Mouse (Mus musculus): ENCODE results near the gene Cox4i1. TPM values are rescaled to one million over a fixed set of nuclear protein-coding genes. Genes with fewer than 3 reads are reported as not detected.
A peak's percentile ranks its signal among the peaks of the same experiment; 100 is the strongest.

The Cox4i1 gene
- polyA plus RNA-seq (2015; fragmentation: Nextera tagmentation; extraction: Ambion mirVana), result 971 and 990 TPM in 2 replicates

DNA sequence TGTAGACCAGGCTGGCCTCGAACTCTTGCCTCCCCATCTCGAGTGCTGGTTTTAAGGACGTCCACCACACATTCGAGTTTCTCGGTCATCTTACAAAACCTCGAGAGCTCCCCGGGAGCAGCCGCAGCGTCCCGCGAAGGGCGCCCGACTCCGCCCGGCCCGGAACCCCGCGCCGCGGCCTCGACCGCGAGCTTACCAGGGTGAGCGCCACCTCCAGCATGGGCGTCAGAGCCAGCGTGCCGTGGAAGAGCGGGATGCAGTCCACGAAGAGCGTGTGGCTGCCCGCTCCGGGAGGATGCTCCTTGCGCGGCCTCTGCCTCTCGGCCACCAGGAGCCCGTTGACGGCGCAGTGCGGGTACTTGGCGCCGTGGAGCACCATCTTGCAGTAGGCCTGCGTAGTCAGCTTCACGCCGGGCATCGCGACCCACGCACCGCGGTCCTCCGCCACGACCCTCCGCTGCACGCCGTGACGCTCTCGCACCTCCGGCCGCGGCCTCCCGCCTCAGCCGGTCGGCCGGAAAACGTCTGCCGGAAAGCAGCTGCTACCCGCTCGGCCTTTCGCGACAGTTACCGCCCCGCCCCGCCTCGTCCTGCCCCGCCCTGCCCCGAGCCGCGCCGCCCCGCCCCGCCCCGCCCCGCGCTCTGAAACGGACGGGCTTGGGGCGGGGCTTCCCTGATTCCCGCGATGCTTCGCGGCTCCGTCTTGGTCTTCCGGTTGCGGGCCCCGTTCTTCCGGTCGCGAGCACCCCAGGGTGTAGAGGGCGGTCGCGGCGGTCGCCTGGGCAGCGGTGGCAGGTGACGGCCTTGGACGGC lies at the start of gene Cox4i1, which contains the start of gene Gm27021:
Gene Cox4i1 (plus strand): TSS at position 662 of the 813 bp plus-strand sequence.
Gene Gm27021 (minus strand): TSS at position 519 of the 813 bp plus-strand sequence.
- Histone ChIP-seq H3K4me2 (replicated peaks) (peak within 1 kb of the TSS; percentile 93), H3K4me3 (peak within 1 kb of the TSS; percentile 97), H3K9me3 (no peaks in the 10 kb centered on the region), H3K27ac (replicated peaks) (peak within 1 kb of the TSS; percentile 82), H3K36me3 (peaks cover 27% of the 10 kb centered on the region), H3K9ac (replicated peaks) (peak within 1 kb of the TSS; percentile 87), H3K4me1 (peaks cover 47% of the 10 kb centered on the region), H3K27me3 (no peaks in the 10 kb centered on the region)
- WGBS, result under 1% methylated on average over 102 of the region's 105 CpGs
- peak; percentile 94 for ATAC-seq (replicated peaks)

DNA sequence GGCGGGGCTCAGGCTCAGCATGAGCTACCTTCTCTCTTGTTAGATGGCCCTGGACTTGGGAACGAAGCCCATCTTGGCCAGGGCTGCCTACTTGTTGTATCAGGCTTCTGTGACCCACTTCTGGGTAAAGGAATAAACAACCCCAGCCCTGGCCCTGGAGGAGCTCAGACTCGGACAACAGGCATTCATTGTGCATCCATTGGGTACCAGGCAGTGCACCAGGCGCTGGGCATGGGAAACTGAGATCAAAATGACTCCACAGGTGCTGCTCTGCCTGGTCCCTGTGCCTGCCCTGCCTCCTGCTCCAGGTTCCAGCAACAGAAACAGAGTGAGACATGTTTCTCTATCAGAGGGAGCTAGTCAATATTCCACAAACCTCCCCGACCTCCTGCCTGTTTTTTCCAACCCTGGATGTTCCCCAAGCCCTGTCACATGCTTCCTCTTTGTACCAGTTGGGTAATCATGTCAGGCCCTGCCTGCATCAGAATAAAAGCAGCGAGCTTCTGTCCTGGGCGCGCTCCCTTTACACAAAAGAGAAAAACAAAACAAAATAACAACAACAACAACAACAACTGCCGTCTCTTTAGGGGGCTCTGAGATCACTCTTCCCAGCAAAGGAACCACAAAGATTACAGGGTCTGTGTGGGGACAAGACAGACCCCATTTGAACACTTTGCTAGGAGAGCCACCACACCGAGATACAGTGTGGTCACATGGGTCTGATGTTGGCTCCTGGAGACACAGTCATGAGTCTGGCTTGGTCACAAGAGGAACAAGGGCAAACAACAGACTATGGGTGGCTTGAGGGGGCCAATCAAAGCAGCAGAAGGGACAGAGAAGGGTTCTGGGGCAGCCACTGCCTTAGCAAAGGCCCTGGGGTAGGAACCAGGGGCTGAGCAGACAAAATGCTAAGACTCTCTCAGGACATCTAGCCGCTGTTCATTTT lies 48.5 kb upstream of the Cox4i1 start:
- Histone ChIP-seq H3K9me3 (no peaks in the 10 kb centered on the region), H3K9ac (replicated peaks) (no peak overlapping the region), H3K4me2 (replicated peaks) (no peak overlapping the region), H3K4me3 (no peak overlapping the region), H3K36me3 (no peaks in the 10 kb centered on the region), H3K27me3 (no peaks in the 10 kb centered on the region), H3K27ac (replicated peaks) (no peak overlapping the region), H3K4me1 (peaks cover 27% of the 10 kb centered on the region)
- ATAC-seq (replicated peaks), result no peak
- WGBS, result 64% methylated on average over 11 of the region's 11 CpGs

DNA sequence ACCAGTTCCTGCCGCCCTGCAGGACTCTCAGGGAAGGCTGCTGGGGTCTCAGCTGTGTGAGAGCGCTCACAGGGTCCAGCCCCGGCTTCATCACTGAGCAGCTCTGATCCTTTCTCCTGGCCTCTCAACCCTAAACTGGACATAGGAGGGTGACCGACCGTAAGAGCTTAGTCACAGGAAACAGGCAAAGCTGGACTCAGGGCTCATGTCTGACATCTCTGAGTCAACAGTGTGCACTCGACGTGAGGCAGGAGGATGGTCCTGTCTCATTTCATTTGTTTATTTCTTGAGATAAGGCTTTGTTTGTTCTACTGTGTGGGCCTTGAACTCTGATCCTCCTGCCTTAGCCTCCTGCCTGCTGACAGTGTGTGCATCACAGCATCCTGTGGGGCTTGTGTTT lies 47.6 kb upstream of the Cox4i1 start:
- Histone ChIP-seq H3K4me3 (no peak overlapping the region), H3K4me2 (replicated peaks) (no peak overlapping the region), H3K27ac (replicated peaks) (no peak overlapping the region), H3K27me3 (no peaks in the 10 kb centered on the region), H3K9ac (replicated peaks) (no peak overlapping the region), H3K4me1 (peaks cover 27% of the 10 kb centered on the region), H3K36me3 (no peaks in the 10 kb centered on the region), H3K9me3 (no peaks in the 10 kb centered on the region)
- 57% methylated on average over 7 of the region's 7 CpGs for WGBS
- ATAC-seq (replicated peaks), result no peak

DNA sequence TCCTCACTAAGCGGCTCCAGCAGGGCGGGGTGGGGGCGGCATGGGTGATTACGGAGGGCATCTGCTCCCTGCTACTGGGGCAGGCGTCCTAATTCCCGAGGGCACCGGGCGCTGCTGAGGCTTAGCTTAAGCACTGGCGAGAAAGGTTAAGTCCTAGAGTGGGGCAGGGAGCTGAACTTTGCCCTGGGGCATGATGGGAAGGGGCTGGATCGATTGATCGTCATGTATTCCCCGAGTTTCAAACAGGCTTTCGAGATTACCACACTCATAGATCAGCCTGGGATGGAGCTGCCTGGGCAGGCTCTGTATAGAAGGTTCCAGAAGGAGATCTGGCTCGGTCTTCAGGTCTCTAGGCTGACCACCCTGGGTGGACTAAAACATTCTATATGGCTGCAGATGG lies 45.9 kb upstream of the Cox4i1 start:
- no peak for ATAC-seq (replicated peaks)
- no peak overlapping the region for H3K27ac ChIP-seq (replicated peaks)
- H3K36me3 ChIP-seq, result no peaks in the 10 kb centered on the region
- no peaks in the 10 kb centered on the region for H3K9me3 ChIP-seq
- H3K27me3 ChIP-seq, result no peaks in the 10 kb centered on the region
- H3K4me3 ChIP-seq, result no peak overlapping the region
- peaks cover 18% of the 10 kb centered on the region for H3K4me1 ChIP-seq
- H3K9ac ChIP-seq (replicated peaks), result no peak overlapping the region
- H3K4me2 ChIP-seq (replicated peaks), result no peak overlapping the region
- WGBS, result 72% methylated on average over 14 of the region's 14 CpGs

- Histone ChIP-seq H3K27me3 (no peaks in the 10 kb centered on the region), H3K27ac (replicated peaks) (no peak overlapping the region), H3K9me3 (no peaks in the 10 kb centered on the region), H3K4me1 (peaks cover 7% of the 10 kb centered on the region), H3K9ac (replicated peaks) (no peak overlapping the region), H3K36me3 (no peaks in the 10 kb centered on the region), H3K4me3 (no peak overlapping the region), H3K4me2 (replicated peaks) (no peak overlapping the region)
- no peak for ATAC-seq (replicated peaks)
- WGBS, result 24% methylated on average over 2 of the region's 2 CpGs
Observed at GRCm38 (mm10) chr8:120623608-120624007, 44.4 kb upstream of the Cox4i1 start.

- ATAC-seq (replicated peaks), result no peak
- Histone ChIP-seq H3K27me3 (no peaks in the 10 kb centered on the region), H3K4me2 (replicated peaks) (no peak overlapping the region), H3K36me3 (no peaks in the 10 kb centered on the region), H3K4me1 (peaks cover 3% of the 10 kb centered on the region), H3K9ac (replicated peaks) (no peak overlapping the region), H3K9me3 (no peaks in the 10 kb centered on the region), H3K27ac (replicated peaks) (no peak overlapping the region), H3K4me3 (no peak overlapping the region)
- 57% methylated on average over 11 of the region's 11 CpGs for WGBS
Observed at GRCm38 (mm10) chr8:120626461-120626860, 41.6 kb upstream of the Cox4i1 start.

- Histone ChIP-seq H3K27me3 (no peaks in the 10 kb centered on the region), H3K36me3 (no peaks in the 10 kb centered on the region), H3K9me3 (no peaks in the 10 kb centered on the region), H3K27ac (replicated peaks) (no peak overlapping the region), H3K4me1 (no peaks in the 10 kb centered on the region), H3K9ac (replicated peaks) (no peak overlapping the region), H3K4me3 (no peak overlapping the region), H3K4me2 (replicated peaks) (no peak overlapping the region)
- ATAC-seq (replicated peaks), result 0 out of 2 replicates have a peak, but pooled peaks have one; percentile 51
- WGBS, result 61% methylated on average over 5 of the region's 5 CpGs
Observed at GRCm38 (mm10) chr8:120627298-120627697, 40.7 kb upstream of the Cox4i1 start.

DNA sequence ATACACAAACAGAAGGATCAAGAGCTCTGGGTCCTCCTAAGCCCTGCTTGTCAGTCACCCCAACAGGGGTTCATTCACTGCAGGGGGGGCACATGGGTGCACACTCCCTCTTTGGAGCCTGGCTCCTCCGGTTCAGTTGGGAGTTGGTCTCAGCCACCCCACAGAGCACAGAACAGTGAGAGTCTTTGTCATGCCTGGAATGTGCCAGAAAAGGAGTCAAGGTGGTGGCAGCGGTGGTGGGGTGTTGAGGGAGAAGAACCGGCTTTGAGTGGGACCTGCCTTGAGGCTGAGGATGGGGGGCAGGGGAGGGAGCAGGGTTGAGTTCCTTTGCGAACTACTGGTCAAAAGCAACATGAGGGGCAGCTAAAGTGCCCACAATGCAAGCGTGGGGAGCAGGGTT lies 38.0 kb upstream of the Cox4i1 start:
- 42% methylated on average over 5 of the region's 5 CpGs for WGBS
- H3K4me2 ChIP-seq (replicated peaks), result no peak overlapping the region
- H3K4me1 ChIP-seq, result peaks cover 16% of the 10 kb centered on the region
- ATAC-seq (replicated peaks), result no peak
- no peaks in the 10 kb centered on the region for H3K9me3 ChIP-seq
- no peaks in the 10 kb centered on the region for H3K36me3 ChIP-seq
- no peak overlapping the region for H3K9ac ChIP-seq (replicated peaks)
- no peak overlapping the region for H3K4me3 ChIP-seq
- H3K27ac ChIP-seq (replicated peaks), result no peak overlapping the region
- H3K27me3 ChIP-seq, result peaks cover 23% of the 10 kb centered on the region; the same call in 1 of the 2 replicates

DNA sequence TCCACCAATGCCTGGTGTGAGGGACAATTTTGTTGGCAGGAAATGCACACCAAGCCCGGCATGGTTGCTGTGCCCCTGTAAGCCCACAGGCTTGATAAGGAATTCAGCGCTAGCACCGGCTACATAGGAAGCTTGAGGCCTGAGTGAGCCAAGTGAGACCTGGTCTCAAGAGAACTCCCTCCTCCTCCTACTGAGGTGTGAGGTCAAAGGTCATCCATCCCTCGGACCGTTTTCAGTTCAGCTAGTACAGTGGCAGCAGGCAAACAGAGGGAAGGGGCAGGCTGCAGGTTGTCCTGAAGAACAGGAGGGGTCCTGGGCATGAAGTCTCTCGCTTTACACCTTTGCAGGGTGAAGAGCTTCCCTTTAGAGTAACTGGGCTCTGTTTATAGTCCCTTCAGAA lies 37.2 kb upstream of the Cox4i1 start:
- no peaks in the 10 kb centered on the region for H3K9me3 ChIP-seq
- no peak for ATAC-seq (replicated peaks)
- 65% methylated on average over 6 of the region's 6 CpGs for WGBS
- no peak overlapping the region for H3K27ac ChIP-seq (replicated peaks)
- H3K36me3 ChIP-seq, result no peaks in the 10 kb centered on the region
- H3K4me1 ChIP-seq, result peaks cover 16% of the 10 kb centered on the region
- peaks cover 28% of the 10 kb centered on the region; the same call in 1 of the 2 replicates for H3K27me3 ChIP-seq
- no peak overlapping the region for H3K4me3 ChIP-seq
- H3K9ac ChIP-seq (replicated peaks), result no peak overlapping the region
- no peak overlapping the region for H3K4me2 ChIP-seq (replicated peaks)

- Histone ChIP-seq H3K9me3 (no peaks in the 10 kb centered on the region), H3K4me1 (peaks cover 16% of the 10 kb centered on the region), H3K27me3 (peaks cover 28% of the 10 kb centered on the region; the same call in 1 of the 2 replicates), H3K27ac (replicated peaks) (no peak overlapping the region), H3K9ac (replicated peaks) (no peak overlapping the region), H3K4me2 (replicated peaks) (no peak overlapping the region), H3K36me3 (no peaks in the 10 kb centered on the region), H3K4me3 (no peak overlapping the region)
- ATAC-seq (replicated peaks), result no peak
- 74% methylated on average over 21 of the region's 21 CpGs for WGBS
Observed at GRCm38 (mm10) chr8:120631441-120632375, 36.3 kb upstream of the Cox4i1 start.

GRCm38 (mm10) chr8:120632969-120633664 lies 34.9 kb upstream of the Cox4i1 start:
- Histone ChIP-seq H3K9me3 (no peaks in the 10 kb centered on the region), H3K27ac (replicated peaks) (no peak overlapping the region), H3K27me3 (peaks cover 28% of the 10 kb centered on the region; the same call in 1 of the 2 replicates), H3K4me3 (peak overlapping the region; percentile 60), H3K36me3 (no peaks in the 10 kb centered on the region), H3K4me1 (peaks cover 16% of the 10 kb centered on the region), H3K4me2 (replicated peaks) (peak overlapping the region; percentile 97), H3K9ac (replicated peaks) (peak overlapping the region; percentile 64; the same call in 1 of the 2 replicates)
- 29% methylated on average over 17 of the region's 17 CpGs for WGBS
- ATAC-seq (replicated peaks), result no peak
